Mouse (Mus musculus) forebrain, embryonic 14.5 days (tissue): ENCODE data around the gene Fyco1. TPM values are rescaled to one million over a fixed set of nuclear protein-coding genes. Genes with fewer than 3 reads are reported as not detected.

Source experiments
- ATAC-seq: fragments of 200-750 bp; cut with Nextera tagmentation; 2 replicates; pipeline ENCODE4 v1.8.0; 2017; ENCODE audit warnings: mild to moderate bottlenecking, moderate library complexity
- DNase-seq: peaks from one replicate; pipeline ENCODE4 v3.0.0-alpha.2; 2015; ENCODE audit warnings: low spot score
- H3K27ac ChIP-seq: fragments of 300-500 bp; sonication (generic); 2 replicates; pipeline ENCODE4 v1.5.1; 2014; ENCODE audit warnings: low read depth, mild to moderate bottlenecking, control low read depth, low read length, moderate library complexity
- H3K27me3 ChIP-seq: fragments of 300-500 bp; sonication (generic); replicated peaks from 2 replicates; pipeline ENCODE4 v1.6.1; 2014; ENCODE audit warnings: low read length, control low read depth, mixed read lengths; ENCODE audit not compliant: control insufficient read depth, insufficient read depth
- H3K36me3 ChIP-seq: fragments of 300-500 bp; sonication (generic); 2 replicates; pipeline ENCODE4 v1.6.1; 2014; ENCODE audit warnings: low read length, control low read depth; ENCODE audit not compliant: control insufficient read depth, insufficient read depth
- H3K4me1 ChIP-seq: fragments of 300-500 bp; sonication (generic); 2 replicates; pipeline ENCODE4 v1.6.1; 2014; ENCODE audit warnings: antibody characterized with exemption, low read length, control low read depth; ENCODE audit not compliant: control insufficient read depth, insufficient read depth
- H3K4me2 ChIP-seq: fragments of 300-500 bp; sonication (generic); 2 replicates; pipeline ENCODE4 v1.6.1; 2014; ENCODE audit warnings: mild to moderate bottlenecking, control low read depth, low read length
- H3K4me3 ChIP-seq: fragments of 300-500 bp; sonication (generic); 2 replicates; pipeline ENCODE4 v1.5.1; 2014; ENCODE audit warnings: low read depth, low read length, control low read depth
- H3K9ac ChIP-seq: fragments of 300-500 bp; sonication (generic); 2 replicates; pipeline ENCODE4 v1.6.1; 2014; ENCODE audit warnings: mild to moderate bottlenecking, low read length, control low read depth, moderate library complexity
- H3K9me3 ChIP-seq: fragments of 300-500 bp; sonication (generic); replicated peaks from 2 replicates; pipeline ENCODE4 v1.6.1; 2016; ENCODE audit warnings: low read length, control low read depth, mixed read lengths; ENCODE audit not compliant: control insufficient read depth
- WGBS: fragments of 180-500 bp; shearing (Covaris S2); extraction: QIAGEN DNeasy Blood & Tissue Kit; methylation state at CpG from one replicate; pipeline ENCODE4 v1.1.7; 2014; 5-methylcytosine and 5-hydroxymethylcytosine counted together
- polyA plus RNA-seq: library from polyadenylated mRNA; unstranded; fragments of >200 nt; fragmentation: Nextera tagmentation; extraction: Ambion mirVana; gene quantifications from 2 replicates; pipeline ENCODE4 v1.2.1, GENCODE M21; 2014

The Fyco1 gene
- 5.2 and 6.9 TPM in 2 replicates for polyA plus RNA-seq

GRCm38 (mm10) chr9:123851713-123852448 lies at the start of gene Fyco1:
Gene Fyco1, minus strand, starts transcription at chr9:123851899.
- Histone ChIP-seq H3K9ac (peak within 1 kb of the TSS; percentile 74), H3K4me3 (peak within 1 kb of the TSS; percentile 62), H3K9me3 (no peaks in the 10 kb centered on the region), H3K27ac (peak within 1 kb of the TSS; percentile 80), H3K4me1 (peaks cover 11% of the 10 kb centered on the region), H3K27me3 (no peaks in the 10 kb centered on the region), H3K4me2 (peak within 1 kb of the TSS; percentile 83), H3K36me3 (no peaks in the 10 kb centered on the region)
- peak; percentile 97 for ATAC-seq
- under 1% methylated on average over 47 of the region's 47 CpGs for WGBS
- DNase-seq = peak; percentile 100

GRCm38 (mm10) chr9:123872049-123872448 lies 20.4 kb upstream of the Fyco1 start:
- Histone ChIP-seq H3K9me3 (no peaks in the 10 kb centered on the region), H3K9ac (no peak overlapping the region), H3K4me2 (no peak overlapping the region), H3K36me3 (no peaks in the 10 kb centered on the region), H3K27me3 (no peaks in the 10 kb centered on the region), H3K27ac (no peak overlapping the region), H3K4me3 (no peak overlapping the region), H3K4me1 (no peaks in the 10 kb centered on the region)
- ATAC-seq (no peak), DNase-seq (no peak)
- WGBS = 72% methylated on average over 4 of the region's 4 CpGs

- no peak overlapping the region for H3K9ac ChIP-seq
- H3K27me3 ChIP-seq = no peaks in the 10 kb centered on the region
- no peaks in the 10 kb centered on the region for H3K36me3 ChIP-seq
- no peaks in the 10 kb centered on the region for H3K9me3 ChIP-seq
- no peak overlapping the region for H3K4me2 ChIP-seq
- H3K4me3 ChIP-seq = no peak overlapping the region
- H3K4me1 ChIP-seq = no peaks in the 10 kb centered on the region
- DNase-seq = no peak
- no peak overlapping the region for H3K27ac ChIP-seq
- 67% methylated on average over 3 of the region's 6 CpGs for WGBS
- ATAC-seq = no peak
These were observed 17.6 kb upstream of the Fyco1 start for GRCm38 (mm10) chr9:123869167-123869784.

- Histone ChIP-seq H3K4me3 (no peak overlapping the region), H3K4me2 (no peak overlapping the region), H3K9ac (no peak overlapping the region), H3K36me3 (no peaks in the 10 kb centered on the region), H3K4me1 (no peaks in the 10 kb centered on the region), H3K27ac (no peak overlapping the region), H3K27me3 (no peaks in the 10 kb centered on the region), H3K9me3 (no peaks in the 10 kb centered on the region)
- no peak for ATAC-seq
- WGBS = 100% methylated on average over 1 of the region's 1 CpGs
- no peak for DNase-seq
These were observed 11.9 kb upstream of the Fyco1 start for GRCm38 (mm10) chr9:123863641-123864040.

- no peaks in the 10 kb centered on the region for H3K9me3 ChIP-seq
- DNase-seq (no peak), ATAC-seq (no peak)
- WGBS = 90% methylated on average over 1 of the region's 1 CpGs
- no peak overlapping the region for H3K27ac ChIP-seq
- H3K4me2 ChIP-seq = no peak overlapping the region
- H3K4me1 ChIP-seq = no peaks in the 10 kb centered on the region
- no peaks in the 10 kb centered on the region for H3K27me3 ChIP-seq
- no peaks in the 10 kb centered on the region for H3K36me3 ChIP-seq
- H3K4me3 ChIP-seq = no peak overlapping the region
- no peak overlapping the region for H3K9ac ChIP-seq
These were observed 11.4 kb upstream of the Fyco1 start for GRCm38 (mm10) chr9:123862895-123863616.

GRCm38 (mm10) chr9:123861929-123862328 lies 10.2 kb upstream of the Fyco1 start, which contains the start of gene Xcr1:
Gene Xcr1, minus strand, starts transcription at chr9:123862029.
- DNase-seq = no peak
- WGBS = 85% methylated on average over 9 of the region's 9 CpGs
- H3K36me3 ChIP-seq = no peaks in the 10 kb centered on the region
- ATAC-seq = no peak
- H3K9ac ChIP-seq = no peak within 1 kb of the TSS
- no peak within 1 kb of the TSS for H3K27ac ChIP-seq
- no peaks in the 10 kb centered on the region for H3K4me1 ChIP-seq
- H3K9me3 ChIP-seq = no peaks in the 10 kb centered on the region
- no peak within 1 kb of the TSS for H3K4me3 ChIP-seq
- no peaks in the 10 kb centered on the region for H3K27me3 ChIP-seq
- no peak within 1 kb of the TSS for H3K4me2 ChIP-seq

GRCm38 (mm10) chr9:123856836-123857235 lies 5.1 kb upstream of the Fyco1 start:
- Histone ChIP-seq H3K4me2 (no peak overlapping the region), H3K27ac (no peak overlapping the region), H3K4me1 (no peaks in the 10 kb centered on the region), H3K4me3 (no peak overlapping the region), H3K27me3 (no peaks in the 10 kb centered on the region), H3K36me3 (no peaks in the 10 kb centered on the region), H3K9ac (no peak overlapping the region), H3K9me3 (no peaks in the 10 kb centered on the region)
- DNase-seq (no peak), ATAC-seq (no peak)
- WGBS = 85% methylated on average over 2 of the region's 2 CpGs

- 64% methylated on average over 5 of the region's 5 CpGs for WGBS
- Histone ChIP-seq H3K36me3 (no peaks in the 10 kb centered on the region), H3K9ac (peak overlapping the region; percentile 45; the same call in 1 of the 2 replicates), H3K4me2 (peak overlapping the region; percentile 57), H3K27ac (0 out of 2 replicates have a peak overlapping the region, but pooled peaks have one; percentile 55), H3K4me1 (peaks cover 11% of the 10 kb centered on the region), H3K4me3 (peak overlapping the region; percentile 25), H3K27me3 (no peaks in the 10 kb centered on the region), H3K9me3 (no peaks in the 10 kb centered on the region)
- ATAC-seq (peak; percentile 15), DNase-seq (no peak)
These were observed 1.0 kb upstream of the Fyco1 start for GRCm38 (mm10) chr9:123852449-123853390.
